Mouse (Mus musculus): Measurements from ENCODE around the gene Havcr1. TPM values are rescaled to one million over a fixed set of nuclear protein-coding genes. Genes with fewer than 3 reads are reported as not detected.

Havcr1 gene
- 0.92 and 3.0 TPM in 2 replicates for polyA plus RNA-seq (2012; rRNA removed; ENCODE audit: low replicate concordance)

DNA sequence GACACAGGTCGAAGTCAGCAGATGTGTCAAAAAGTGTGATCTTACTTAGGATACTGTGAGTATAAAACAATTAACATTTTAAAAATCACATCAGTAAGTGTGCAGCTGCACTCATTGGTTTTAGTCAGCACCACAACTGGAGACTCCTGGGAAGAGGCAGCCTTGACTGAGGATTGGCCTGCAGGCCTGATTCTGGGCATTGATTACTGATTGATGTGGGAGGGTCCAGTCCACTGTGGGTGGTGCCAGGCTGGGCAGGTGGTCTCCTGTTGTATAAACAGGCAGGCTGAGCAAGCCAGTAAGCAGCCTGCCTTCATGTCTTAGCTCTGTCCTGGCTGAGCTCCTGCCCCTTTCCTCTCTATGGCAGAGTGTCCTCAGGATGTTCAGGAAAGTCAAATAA is at the start of gene Havcr1:
Gene Havcr1 (plus strand): TSS at position 5 of the 400 bp plus-strand sequence.

DNA sequence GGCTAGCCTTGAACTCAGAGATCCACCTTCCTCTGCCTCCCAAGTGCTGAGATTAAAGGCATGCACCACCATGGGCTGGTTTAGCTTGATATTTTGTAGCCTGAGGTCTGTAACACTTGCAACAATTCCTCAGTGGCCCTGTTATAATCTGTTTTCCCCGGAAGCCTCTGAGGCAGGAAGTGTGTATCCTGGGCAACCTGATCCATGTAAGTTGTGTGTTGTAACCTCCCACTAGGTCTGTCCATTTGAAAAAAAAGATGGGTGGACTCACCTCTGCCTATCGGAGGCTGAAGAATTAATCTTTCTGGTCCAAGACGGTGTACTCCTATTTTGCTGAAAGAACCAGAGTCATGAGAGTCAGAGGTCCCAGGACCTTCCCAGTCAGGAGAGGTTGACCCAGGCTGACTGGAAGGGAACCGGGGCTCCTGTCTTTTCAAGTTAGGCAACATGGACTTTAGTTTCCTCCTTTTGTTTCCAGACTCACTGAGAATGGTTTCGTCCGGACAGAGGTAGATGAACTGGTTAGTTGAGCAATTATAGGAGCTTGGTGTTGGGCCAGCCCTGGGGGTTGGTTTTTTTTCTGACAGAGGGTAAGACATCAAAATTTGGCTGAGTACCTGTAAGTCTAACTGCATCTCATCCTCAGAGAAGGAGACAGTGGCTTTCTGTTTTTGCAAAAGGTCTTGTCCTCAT is 28.1 kb upstream of the Havcr1 start, which contains the start of gene Timd2:
Gene Timd2 (minus strand): TSS at position 398 of the 693 bp plus-strand sequence.

DNA sequence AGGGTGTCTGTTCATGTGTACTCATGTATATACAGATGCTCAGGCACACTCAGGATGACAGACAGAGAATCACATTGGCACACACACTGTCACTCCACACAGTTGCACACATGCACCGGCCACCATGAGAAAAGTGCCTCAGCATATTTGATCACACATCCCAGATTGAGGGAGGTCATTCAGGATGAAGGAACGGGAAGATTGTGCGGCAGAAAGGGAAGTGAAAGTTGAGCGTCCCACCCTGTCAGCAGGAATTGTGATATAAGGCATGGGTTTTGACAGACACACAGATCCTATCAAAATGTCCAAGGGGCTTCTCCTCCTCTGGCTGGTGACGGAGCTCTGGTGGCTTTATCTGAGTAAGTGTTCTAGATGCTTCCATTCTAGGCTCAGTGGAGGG is 75.6 kb downstream of the Havcr1 start, which contains the start of gene Timd4:
Gene Timd4 (plus strand): TSS at position 290 of the 400 bp plus-strand sequence.

Other genes with a start within 250 kb of the Havcr1 start
- gene Gm12169, start 210.9 kb upstream of the Havcr1 start, polyA plus RNA-seq (2012; rRNA removed; ENCODE audit: low replicate concordance) = not detected in 2 replicates
- not detected in 2 replicates for gene BC053393, start 163.5 kb upstream of the Havcr1 start, polyA plus RNA-seq (2012; rRNA removed; ENCODE audit: low replicate concordance)
- not detected in 2 replicates for gene Dppa1, start 105.8 kb upstream of the Havcr1 start, polyA plus RNA-seq (2012; rRNA removed; ENCODE audit: low replicate concordance)
- 0.47 and 0.55 TPM in 2 replicates for gene Timd2, start 28.0 kb upstream of the Havcr1 start, polyA plus RNA-seq (2012; rRNA removed; ENCODE audit: low replicate concordance)
- gene Timd4, start 75.7 kb downstream of the Havcr1 start, polyA plus RNA-seq (2012; rRNA removed; ENCODE audit: low replicate concordance) = 11.4 and 20.7 TPM in 2 replicates

Data from mammary gland, adult 2 months (tissue).